Mouse (Mus musculus) small intestine, adult 2 months (tissue): ENCODE measurements around the gene Maml2.

Experiments
- CTCF ChIP-seq: fragments of 200-500 bp; IDR thresholded peaks from 2 replicates; pipeline ENCODE4 v1.5.1; 2012; ENCODE audit warnings: low read depth, mild to moderate bottlenecking, control low read depth, inconsistent platforms, low read length, moderate library complexity, mixed read lengths; ENCODE audit not compliant: insufficient replicate concordance, insufficient read length; ENCODE audit errors: extremely low read depth
- POLR2A ChIP-seq: fragments of 200-500 bp; IDR thresholded peaks from 2 replicates; pipeline ENCODE4 v1.6.1; 2012; ENCODE audit warnings: low read depth, mild to moderate bottlenecking, control low read depth, inconsistent platforms, low read length, moderate library complexity

DNA sequence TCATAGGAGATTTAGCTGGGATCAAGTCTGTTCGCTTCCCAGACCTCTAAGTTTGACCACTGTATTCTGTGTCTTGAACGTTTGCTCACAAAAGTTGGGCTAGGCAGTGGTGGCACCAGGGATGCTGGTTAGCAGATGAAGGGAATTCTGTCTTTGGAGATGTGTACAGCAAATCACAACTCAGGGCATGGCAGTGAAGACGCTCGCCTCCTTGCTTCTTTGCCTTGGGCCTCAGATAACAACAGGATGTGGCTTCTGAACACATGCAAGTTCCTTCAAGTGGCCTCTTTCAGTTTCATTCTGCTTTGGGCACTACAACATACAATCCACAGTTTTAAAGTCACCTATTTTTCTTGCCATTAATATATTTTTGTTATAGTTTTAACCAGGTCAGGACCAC lies 168.6 kb downstream of the Maml2 start:
- TF ChIP-seq CTCF (no peak), POLR2A (no peak)
